Mouse (Mus musculus): ENCODE data around the gene Prrt1.

Gene Prrt1

DNA sequence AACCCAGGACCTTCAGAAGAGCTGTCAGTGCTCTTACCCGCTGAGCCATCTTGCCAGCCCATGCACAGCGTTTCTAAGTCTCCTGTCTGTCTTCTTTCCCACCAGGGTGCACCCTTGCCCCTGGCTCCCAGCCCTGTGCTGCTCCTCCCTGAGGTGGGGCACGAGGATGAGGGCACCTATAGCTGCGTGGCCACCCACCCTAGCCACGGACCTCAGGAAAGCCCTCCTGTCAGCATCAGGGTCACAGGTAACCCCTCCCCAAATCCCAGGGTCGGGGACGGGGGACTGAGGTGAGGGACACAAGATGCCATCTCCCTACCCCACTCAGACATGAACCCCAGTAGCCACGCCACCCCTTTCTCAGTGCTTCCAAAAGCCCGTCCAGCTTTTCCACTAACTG, 29.4 kb upstream of the Prrt1 start:
- peak; percentile 5 for DNase-seq

DNA sequence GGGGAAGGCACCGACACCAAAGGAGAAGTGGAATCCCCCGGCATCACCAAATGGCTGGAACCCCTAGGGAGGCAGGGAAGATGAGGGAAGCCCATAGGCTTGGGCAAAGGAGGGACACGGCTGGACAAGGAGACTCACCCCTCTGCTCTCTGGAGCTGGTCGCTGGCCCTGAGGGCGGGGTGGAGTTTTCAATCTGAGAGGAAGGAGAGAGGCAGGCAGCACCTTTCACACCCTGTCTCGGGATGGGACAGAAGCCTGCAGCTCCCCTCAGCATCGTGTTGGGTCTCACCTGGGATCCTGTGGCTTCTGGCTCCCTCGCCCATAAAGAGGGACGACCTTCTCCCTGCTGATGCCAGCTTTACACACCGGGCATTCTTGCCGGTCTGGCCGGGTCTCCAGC, 27.5 kb upstream of the Prrt1 start:
- no peak for DNase-seq

DNA sequence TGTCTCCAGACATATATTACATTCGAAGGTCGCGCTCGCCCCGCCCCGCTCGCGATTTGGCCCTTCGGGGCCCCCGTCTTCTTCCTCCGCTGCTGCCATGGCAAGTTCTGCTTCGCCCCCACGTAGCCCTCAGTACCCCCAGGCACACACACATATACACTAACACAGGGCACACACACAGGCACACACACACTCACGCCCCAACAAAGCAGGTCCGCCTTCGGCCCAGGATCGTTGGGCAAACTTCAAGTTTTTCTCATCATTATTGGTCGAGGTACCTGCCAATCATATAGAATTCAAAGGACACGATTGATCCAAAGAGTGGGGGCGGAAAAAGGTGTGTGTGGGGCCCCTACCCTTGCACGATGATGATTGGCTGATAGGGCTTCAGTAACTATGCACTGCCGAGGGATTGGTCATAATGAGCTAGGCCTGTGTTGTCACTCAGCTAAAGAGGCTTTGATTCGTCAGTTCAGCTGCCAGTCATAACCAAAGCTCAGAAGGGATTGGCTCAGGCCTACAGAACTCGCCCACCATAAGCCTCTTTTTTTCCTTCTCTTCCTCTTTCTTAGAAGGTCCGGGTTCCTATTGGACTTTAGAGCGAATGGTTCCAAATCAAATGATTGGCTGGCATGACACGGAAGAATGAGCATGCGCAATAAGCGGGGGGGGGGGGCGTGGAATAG, 25.8 kb upstream of the Prrt1 start, which contains the start of gene Rnf5:
Gene Rnf5 (minus strand): TSS at position 316 of the 686 bp plus-strand sequence.
- peak; percentile 99 for DNase-seq

DNA sequence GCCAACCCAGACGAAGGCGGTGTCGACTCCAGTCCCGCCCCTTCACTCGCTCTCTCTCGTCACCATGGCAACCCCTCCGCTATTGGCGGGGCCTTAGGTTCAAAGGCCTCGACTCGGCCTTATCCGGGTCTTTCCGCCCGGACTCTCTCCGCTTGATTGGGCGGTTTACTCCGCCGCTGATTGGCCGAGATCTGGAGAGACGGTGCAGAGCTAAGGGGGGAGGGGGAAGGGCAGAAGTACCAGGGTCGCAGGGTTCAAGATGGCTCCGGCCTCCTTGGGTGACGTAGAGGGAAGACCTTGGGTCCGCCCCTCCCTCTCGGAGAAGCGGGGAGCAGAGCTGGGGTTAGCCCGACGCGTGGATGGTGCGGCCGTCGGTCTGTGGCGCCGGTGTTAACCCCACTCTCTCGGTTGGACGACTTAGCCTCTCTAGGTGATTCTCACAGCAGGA, 25.2 kb upstream of the Prrt1 start, which contains the start of gene Agpat1:
Gene Agpat1 (plus strand): TSS at position 202 of the 448 bp plus-strand sequence.
- DNase-seq, result peak; percentile 98

DNA sequence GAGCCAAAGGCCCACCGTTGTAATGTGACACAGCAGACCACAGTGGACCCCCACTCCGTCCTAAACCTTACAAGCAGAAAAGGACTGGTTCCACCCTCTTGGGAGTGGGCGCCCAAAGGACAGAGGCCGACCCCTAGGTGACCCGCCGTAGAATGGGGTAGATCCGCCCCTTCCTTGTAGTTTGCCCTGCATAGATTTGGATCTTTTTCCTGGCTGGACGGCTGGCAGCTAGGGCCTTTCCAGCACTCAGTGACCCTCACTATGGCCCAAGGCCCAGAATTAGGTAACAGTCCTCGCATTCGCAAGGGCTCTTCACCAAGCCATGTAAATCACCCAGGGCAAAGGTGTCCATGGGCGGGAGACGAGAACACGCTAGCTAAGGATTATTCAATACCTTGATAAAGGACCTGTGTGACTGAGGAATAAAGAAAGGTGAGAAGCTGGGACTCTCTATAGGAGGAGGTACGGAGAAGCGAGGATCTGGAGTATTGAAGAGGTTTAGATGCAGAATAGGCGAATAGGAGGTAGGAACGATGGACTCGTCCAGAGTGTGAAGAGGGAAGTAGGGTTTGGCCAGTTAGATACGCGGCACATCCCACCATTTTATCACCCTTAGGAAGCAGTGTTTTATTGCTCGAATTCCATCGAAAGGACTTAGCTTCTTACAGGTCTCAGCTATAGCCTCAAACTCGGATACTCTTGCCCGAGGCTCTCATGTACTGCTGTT, 24.7 kb upstream of the Prrt1 start:
- no peak for DNase-seq

DNA sequence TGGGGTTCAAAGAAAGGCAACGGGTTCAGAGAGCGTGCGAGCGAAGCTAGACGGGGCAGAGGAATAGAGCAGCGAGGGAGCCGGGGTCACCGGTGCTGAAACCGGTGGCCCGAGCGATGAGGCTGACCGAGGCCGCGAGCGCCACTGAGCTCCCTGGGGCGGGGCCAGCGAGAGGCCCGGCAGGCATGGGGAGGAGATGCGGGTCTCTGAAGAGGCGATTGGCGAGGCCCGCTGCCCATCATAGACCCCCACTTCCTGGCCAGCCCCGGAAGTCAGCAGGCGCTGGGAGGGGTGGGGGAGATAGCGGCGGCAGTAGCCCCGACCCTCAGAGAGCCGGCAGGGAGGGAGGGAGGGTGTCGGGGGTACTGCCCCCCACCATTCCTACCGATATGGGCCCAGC, 23.7 kb upstream of the Prrt1 start:
- peak; percentile 99 for DNase-seq

DNA sequence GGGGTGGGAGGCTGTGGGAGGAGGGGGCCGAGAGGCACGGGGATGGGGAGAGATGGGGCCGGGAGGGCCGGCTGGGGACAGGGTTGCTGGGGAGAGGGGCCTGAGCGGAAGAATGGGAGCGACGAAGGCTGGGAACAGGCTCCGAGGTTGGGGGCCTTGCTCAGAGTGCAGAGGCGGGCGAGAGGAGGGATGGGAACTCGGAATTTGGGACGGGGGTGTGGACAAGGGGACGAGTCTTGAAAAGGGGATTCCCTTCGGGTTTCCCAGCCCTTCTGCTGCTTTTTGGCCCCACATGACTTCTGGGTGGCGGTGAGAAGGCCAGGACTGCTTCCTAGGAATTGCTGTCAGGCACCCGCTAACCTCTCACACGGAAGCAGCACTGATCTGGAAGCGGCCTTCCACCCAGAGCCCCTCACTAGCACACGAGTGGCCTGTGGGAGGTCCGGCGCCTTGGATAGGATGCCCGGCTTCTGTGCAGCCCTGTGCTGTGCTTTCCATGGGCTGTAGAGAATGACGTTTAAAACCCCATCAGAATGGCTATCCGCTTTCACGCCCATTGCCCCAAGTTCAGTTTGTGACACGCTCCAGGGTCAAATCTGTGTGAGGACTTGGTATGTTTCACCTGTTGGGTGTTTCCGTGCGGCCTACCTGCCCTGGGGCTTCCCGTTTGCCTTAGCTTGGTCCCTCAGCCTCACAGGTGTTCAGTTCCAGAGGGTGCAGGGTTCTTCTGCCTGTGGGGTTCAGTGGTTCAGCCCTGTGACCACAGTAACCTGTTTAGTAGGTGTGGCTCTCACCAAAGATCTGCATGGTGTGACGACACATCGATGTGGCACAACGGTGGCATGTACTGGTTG, 22.9 kb upstream of the Prrt1 start:
- peak; percentile 43 for DNase-seq

DNA sequence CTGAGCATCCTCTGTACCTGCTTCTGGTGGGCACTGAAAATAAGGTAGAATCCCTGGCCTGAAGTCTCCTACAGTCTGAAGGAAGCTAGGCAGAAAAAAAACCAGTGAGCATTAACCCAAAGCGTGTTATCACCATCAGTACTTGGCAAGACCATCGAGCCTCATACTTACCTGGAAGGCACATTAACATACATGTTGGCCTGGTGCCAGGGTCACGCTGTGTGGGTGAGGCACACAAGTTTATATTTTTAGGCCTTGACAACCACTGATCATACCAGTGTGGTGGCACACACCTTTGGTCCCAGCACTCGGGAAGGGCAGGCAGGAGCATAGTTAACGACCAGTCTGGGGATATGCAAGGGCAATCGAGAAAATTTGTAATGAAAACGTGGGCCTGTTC, 21.3 kb upstream of the Prrt1 start:
- DNase-seq, result no peak

DNA sequence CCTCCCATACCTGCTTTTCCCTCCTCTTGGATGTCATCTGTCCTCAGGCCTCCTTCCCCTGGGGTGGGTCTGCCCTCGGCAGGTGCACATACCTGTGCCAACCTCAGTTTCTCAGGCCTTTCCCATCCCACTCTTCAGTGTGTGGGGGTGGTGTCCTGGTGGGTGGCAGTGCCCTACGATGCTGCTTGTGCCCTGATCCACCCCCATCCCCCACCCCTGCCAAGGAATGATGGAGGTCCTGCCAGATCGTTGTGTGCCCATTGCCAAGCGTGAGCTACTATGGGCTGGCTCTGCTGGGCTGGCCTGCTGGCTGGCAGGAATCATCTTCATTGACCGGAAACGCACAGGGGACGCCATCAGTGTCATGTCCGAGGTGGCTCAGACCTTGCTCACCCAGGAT, 18.3 kb upstream of the Prrt1 start:
- no peak for DNase-seq

DNA sequence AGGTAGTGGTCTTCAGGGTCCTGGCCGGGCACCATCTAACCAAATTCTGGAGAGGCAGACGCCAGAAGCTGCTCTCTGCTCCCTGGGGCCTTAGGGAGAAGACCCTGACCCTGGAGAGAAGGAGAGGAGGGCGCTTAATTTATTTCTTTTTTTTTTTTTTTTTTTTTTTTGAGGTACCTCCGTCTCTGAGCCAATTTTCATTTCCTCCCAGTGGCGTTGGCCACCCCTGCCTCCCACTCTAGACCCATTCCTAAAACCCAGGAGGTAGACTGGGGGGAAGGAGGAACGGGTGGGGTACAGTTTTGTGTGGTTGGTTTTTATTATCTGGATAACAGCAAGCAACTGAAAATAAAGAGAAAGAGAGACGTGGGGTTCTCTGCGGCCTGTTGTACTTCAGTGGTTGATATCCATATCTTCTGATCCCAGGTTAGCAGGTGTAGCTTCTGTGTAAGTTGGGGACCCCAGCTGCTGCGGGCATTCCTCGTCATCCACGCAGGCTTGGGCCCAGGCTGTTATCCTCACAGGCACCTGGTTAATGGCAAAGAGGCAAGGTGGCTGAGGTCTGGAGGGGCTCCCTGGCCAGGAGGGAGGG, 16.2 kb upstream of the Prrt1 start:
- no peak for DNase-seq

DNA sequence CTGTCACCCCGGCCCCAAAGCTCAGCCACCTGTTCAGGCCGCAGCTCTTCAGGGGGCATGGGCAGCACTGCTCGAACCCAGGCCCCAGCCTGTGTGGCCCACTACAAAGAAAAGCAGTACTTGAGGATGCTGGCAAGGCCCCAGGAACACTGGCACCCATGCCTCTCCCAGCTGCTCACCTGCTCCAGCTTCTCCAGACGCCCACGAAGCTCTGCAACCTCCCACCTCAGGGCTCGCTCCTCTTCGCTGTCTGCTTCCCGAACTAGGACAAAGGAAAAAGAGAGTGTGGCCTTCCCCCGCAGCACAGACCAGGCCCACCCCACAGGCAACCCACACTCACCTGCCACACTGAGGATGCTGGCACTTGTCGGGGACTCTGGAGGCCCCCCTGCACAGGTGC, 15.5 kb upstream of the Prrt1 start:
- no peak for DNase-seq

DNA sequence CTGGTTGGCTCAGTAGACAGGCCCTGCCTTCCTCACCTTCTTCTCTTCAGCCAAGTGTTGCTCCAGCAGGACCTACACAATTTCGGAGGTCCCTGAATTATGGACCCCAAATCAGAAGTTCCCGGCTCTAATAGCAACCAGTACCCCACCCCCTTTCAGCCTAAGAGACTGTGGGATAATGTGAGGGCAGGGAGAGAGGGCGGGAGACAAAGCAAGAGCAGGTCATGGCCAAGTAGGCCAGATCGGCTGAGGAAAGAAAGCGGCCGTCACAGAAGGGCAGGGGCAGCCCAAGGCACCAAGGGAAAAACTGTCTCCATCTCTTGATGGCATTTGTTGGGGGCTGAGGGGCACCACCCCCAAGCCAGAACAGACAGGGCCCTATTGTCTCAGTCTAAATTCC, 13.5 kb upstream of the Prrt1 start, which contains the start of gene Egfl8:
Gene Egfl8 (minus strand): TSS at position 101 of the 400 bp plus-strand sequence.
- DNase-seq, result no peak

DNA sequence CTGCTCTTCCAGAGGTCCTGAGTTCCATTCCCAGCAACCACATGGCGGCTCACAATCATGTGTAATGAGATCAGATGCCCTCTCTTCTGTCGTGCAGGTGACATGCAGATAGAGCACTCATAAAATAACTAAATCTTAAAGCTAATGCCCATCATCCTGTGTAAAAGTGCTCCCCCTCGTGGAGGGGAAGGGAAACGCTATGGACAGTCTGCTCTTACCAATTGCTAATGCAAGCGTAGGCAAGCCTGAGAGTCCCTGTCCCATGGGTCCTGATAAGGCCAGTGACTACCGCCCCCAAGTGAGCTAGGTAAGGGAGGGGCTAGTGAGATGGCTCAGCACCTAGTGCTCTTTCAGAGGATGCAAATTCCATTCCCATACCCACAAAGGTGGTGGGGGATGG, 10.3 kb upstream of the Prrt1 start:
- DNase-seq, result peak; percentile 42

DNA sequence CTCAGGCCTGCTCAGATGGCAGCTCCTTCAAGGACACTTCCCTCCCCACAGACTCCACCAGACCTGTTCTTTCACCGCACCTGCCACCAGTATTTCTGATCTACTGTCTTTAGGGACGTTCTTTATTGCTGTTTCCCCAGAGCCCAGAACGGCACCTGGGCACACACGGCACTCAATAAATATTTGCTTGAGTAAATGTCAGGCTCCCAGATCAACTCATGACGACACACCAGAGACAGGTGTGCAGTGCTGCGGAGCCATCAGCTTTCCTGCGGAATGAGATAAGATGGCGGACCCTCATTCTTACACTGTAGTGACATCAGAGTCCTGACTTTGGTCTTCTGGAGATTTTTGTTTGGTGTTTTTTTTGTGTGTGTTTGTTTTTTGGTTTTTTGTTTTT, 8.3 kb upstream of the Prrt1 start:
- no peak for DNase-seq

DNA sequence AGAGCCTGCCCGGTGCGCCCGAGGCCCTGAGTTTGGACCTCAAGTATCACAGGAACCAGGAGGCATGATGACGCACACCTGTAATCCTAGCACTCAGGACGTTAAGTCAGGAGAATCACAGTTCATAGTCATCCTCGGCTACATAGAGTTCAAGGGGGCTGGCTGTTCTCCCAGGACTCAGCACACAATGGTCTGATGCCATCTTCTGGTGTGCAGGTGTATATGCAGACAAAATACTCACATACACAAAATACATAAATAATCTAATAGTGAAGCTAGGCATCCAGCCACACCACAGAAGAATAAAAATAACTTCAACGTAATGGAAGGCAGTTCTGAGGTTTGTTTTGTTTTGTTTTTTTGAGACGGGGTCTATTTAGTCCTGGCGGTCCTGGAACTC, 6.2 kb upstream of the Prrt1 start:
- peak; percentile 2 for DNase-seq

DNA sequence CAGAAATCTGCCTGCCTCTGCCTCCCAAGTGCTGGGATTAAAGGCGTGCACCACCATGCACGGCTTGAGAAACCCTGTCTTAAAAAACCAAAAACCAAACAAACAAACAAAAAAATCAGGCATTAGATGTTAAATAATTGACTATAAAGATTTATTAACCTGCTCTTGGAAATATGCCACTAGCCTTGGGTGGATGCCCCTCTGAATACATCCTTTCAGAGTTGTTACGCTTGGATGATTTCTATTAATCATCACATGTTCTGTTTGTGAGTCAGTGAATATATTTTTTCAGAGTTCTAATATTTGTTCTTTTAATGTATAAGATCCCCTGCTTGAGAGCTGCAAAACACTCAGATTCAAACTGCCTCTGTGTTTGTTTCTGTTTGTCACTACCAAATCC, 4.4 kb upstream of the Prrt1 start:
- no peak for DNase-seq

DNA sequence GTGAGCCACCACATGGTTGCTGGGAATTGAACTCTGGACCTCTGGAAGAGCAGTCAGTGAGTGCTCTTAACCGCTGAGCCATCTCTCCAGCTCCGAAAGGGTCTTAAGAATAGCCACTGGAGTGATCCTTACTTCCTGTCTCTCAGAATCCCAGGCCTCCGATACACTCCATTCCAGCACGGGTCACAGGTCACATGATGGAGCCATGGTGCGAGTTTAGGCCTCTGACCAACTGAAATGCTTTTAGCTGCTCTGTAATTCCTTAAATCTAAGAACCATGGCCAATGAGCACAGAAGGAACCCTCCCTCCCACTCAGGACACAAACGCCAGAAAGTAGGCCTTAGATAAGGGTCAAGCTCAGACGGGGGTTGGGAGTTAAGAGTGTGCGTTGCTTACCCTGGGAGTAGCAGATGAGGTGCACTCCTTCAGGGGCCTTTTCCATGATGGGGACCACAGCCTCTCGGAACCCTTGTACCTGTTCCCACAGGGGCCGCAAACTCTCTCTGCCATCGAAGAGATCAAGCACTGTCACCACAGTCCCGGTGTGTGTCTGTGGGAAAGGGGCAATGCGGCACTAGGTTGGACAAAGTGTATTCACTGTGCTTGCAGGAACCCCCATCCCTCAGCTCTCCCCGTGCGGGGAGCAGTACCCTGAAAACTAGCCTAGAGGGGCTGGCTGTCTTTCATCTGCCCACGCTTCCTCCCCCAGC, 3.1 kb upstream of the Prrt1 start:
- no peak for DNase-seq

DNA sequence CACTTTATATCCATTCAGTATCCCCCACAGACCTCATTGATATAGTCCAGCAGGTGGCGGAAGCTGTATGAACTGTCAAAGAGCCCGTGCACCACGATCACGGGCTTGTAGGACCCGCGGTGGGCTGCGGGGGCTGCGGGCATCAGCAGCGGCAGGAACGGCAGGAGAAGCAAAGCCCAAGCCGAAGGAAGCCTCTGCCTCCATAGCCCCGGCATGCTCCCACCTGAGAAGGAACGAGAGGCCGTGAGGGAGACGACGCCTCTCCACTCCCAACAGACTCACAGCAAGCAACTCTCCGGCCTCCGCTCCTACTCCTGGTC, 2.6 kb upstream of the Prrt1 start:
- DNase-seq, result peak; percentile 42

DNA sequence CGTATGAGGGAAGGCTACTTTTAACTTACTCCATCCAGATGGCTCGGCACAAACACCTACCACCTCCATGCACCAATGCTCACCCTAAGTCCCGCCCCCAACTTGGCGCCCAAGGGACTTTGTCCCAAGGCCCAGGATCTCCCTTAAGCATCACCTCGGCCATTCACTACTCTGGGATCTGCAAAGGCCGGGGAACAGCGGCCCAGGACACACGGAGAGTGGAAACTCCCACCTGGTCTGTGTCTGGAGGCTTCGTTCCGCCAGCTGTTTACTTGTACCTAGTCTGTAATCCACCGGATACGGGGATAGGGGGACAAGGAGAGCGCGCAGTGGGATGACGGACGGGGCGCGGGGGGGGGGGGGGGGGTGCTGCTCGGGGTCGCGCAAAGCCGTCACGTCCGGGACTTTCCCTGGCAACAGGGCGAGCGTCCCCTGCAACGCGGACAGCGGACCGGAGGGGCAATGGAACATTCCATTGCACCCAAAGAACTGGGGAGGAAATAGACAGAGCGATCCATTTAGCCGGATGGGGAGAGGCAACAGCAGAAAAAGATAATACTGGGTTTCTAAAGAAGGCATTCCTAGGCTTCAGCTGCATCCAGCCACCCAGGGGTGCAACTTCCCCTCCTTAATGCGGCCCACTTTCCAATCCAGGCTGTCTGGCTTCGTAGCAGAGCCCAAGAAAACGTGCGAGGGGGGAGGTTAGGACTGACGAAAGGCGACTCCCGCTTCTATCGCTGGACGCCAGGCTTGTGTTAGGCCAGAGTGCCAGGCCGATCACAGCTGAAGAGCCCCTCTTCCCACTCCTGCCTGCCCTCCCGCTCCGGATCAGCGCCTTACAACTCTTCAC, 2.0 kb upstream of the Prrt1 start:
- DNase-seq, result peak; percentile 87

DNA sequence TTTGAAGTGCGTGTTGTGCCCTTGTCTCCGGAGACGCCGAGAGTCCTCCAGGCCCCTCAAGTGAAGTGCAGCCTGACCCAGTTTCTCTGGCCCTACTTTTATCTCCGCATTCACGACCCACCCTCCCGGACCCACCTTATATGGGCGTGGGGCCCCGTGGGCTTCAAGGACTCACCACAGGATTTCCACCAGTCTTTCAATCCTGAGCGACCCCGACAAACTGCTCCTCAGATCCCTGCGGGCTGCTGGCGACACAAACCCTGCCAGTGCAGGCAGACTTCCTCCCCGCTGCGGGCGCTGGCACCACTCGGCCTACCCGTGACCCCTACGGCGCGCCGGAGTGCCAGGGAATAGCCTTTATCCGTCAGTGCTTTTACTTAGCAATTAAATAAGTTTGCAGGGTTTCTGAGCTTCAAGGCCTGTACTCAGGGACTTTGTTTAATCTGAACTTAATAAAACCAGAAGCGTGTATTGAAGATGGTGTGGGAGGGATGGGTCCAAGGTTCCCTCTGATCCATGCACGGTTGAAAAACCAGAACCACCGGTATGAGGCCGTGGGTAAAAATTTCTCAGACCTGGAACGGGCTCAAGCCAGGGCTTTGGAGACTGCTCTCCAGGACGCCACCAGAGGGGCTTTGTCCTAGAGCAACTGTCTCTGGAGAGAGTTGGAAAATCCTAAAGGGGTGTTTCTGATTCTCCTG, 1.2 kb upstream of the Prrt1 start, which contains the start of gene Ppt2:
Gene Ppt2 (minus strand): TSS at position 568 of the 701 bp plus-strand sequence.
- peak; percentile 52 for DNase-seq

DNA sequence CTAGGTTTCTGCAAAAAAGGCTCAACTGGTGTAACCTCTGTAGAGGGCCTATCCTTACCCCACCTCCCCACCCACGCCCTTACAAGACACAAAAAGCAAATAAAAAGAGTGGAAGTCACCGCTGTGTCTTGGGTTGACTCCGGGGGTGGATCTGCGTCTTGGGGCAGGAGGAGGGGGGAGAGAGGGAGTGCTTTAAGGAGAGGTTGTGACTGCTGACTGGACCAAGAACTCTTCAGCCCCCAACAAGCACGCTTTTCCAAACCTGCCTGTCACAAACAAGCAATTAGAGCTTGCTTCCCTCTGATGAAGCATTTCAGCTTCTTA, 727 bp upstream of the Prrt1 start:
- peak; percentile 6 for DNase-seq

All from right cerebral cortex, postnatal 14 days (tissue).